In the genomic region with DNA sequence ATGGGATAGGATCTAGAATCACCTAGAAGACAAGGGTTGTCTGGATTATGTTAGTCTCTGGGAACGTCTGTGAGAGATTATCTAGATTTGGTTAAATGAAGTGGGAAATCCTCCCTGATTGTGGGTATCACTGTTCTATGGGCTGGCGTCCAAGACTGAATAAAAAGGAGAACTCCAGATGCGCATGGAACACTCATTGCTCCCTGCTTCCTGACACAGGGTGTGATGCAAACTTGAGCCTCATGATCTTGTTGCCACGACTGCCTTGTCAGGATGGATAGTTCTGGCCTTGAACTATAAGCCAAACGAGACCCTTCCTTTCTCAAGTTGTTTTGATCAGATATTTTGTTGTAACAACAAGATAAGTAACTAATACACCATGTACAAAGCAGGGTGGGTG, we compare ENCODE assay signal across 26 mouse cellular contexts. TPM values are rescaled to one million over a fixed set of nuclear protein-coding genes. Genes with fewer than 3 reads are reported as not detected.
"Had no signal": no experiment of that assay in that cellular context is flagged by ENCODE, and none has a peak within 500 bp of the region (broad histone marks: within the 10 kb centered on the region; RNA-seq: fewer than 3 reads in every experiment).

No protein-coding gene starts in this region.

- DNase-seq: gastrocnemius, adult 2 months; gastrocnemius, postnatal 10 days; gastrocnemius, postnatal 25 days; heart, adult 11 months; heart, adult 2 months; heart, postnatal 14 days; heart, postnatal 36 days; kidney, adult 18-20 months; kidney, adult 8-10 months; kidney, postnatal 10 days; kidney, postnatal 25 days; kidney, postnatal 4 days; left cerebral cortex, postnatal 4 days had no signal

- ATAC-seq: hindbrain, embryonic 16.5 days; inflammation-experienced regulatory T-cells, adult 6 months; intestine, postnatal 0 days; liver, embryonic 12.5 days had no signal

RNA-seq across cellular contexts. Expression of gene Mrgpra6, which starts 33.9 kb away (rescaled TPM):
- total RNA-seq: gastrocnemius, adult 2 months; gastrocnemius, postnatal 10 days; gastrocnemius, postnatal 25 days; gastrocnemius, postnatal 4 days; heart, adult 2 months; heart, postnatal 14 days; heart, postnatal 36 days; layer of hippocampus, adult 2 months; layer of hippocampus, postnatal 10 days; layer of hippocampus, postnatal 25 days; left cerebral cortex, adult 18-20 months; left cerebral cortex, adult 8-10 months; left cerebral cortex, postnatal 10 days; left cerebral cortex, postnatal 25 days; left cerebral cortex, postnatal 4 days; liver, adult 2 months had no signal

RNA-seq across cellular contexts. Expression of gene Ptpn5, which starts 37.3 kb away (rescaled TPM):
- total RNA-seq: gastrocnemius, adult 2 months; gastrocnemius, postnatal 25 days; gastrocnemius, postnatal 4 days; heart, adult 2 months; heart, postnatal 14 days; heart, postnatal 36 days; liver, adult 2 months had no signal
